Mouse (Mus musculus) cerebellum, adult 18-20 months (tissue): ENCODE data around the gene Sprtn.

ENCODE experiments used
- DNase-seq, 2 experiments: peaks; one replicate each; pipeline ENCODE4 v3.0.0; 2021

The Sprtn gene

GRCm38 (mm10) chr8:124897386-124898250 is at the start of gene Sprtn, which contains the start of gene Exoc8:
Gene Sprtn (plus strand): TSS chr8:124897886.
Gene Exoc8 (minus strand): TSS chr8:124897705.
- DNase-seq, result peak; percentile 96 to 99

DNA sequence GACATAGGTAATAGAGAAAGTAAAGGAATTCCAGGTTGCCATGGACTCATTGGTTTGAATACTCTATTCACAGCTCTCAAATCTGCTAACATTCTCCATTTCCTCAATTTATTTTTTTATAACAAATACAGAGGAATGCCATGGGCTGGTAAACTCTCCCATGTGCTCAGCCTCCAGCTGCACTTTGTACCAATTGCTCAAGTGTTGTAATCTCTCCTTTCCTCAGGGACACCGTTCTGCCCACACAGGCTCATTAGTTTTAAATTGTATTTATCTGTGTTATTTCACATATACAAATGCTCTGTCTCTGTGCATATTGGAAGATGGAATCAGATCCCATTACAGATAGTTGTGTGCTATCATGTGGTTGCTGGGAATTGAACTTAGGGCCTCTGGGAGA is 44.2 kb upstream of the Sprtn start:
- no peak for DNase-seq

DNA sequence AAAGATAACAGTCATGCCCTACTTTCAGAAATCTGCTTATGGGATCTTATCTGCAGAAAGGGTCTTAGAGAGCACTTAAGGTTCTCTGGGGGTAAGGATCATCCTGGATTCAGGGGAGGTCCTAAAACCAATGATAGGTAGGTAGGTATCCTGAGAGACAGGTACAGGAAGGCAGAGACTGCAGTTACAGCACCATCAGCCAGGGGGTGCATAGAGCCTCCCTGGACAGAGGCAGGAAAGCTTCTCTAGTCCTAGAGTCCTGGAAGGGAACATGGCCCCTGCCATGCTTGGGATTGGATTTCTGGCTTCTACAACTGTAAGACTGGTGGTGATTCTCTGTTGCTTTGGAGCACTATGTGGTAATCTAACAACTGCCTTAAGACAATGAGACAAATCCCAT is 38.2 kb upstream of the Sprtn start:
- DNase-seq, result peak; percentile 29 to 32

- DNase-seq, result peak; percentile 28 to 40
Observed at GRCm38 (mm10) chr8:124860188-124860587, 37.5 kb upstream of the Sprtn start.

DNA sequence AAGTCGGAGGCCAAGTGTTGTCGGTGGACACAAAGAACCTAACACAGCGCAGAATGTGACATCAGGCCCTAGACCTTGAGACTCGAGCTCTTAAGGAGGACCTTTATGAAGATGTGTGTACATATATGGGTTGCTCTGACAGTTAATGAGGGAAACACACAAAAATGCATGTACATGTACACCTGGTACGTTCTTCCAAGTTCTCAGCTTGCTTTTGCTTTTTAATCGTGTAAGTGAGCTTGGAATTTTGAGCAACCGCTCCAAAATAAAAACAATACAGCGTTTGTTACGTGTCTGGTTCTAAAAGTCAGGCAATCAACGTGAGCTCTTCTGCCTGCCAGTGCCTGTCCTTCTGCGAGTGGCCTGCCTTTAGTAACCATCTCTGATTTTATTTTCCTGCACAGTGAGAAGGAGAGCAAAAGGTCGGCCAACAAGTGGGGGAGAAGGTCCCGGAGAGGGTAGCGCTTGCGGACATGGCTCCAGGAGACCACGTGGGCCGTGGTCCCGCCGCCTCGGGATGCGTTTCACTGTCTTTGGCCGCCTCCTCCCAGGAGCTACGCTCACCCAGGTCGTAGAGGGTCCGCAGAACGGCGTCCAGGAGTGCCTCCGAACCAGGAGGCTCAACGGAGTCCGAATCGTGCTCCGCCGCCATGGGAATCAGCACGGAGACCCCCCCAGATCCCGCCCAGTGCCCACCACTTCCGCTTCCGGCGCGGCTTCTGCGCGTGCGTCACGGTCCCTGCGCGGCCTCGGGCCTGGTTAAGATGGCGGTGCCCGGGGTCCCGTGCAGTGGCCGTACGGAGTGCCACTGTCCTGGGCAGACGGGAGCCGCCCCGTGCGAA is 35.1 kb upstream of the Sprtn start, which contains the start of the genes Gnpat and 2810004N23Rik:
Gnpat (plus strand) TSS at position 713 of the 842 bp plus-strand sequence.
2810004N23Rik (minus strand) TSS at position 800 of the 842 bp plus-strand sequence.
- peak; percentile 87 to 95 for DNase-seq

- DNase-seq, result no peak
Observed at GRCm38 (mm10) chr8:124863163-124863677, 34.5 kb upstream of the Sprtn start.

DNA sequence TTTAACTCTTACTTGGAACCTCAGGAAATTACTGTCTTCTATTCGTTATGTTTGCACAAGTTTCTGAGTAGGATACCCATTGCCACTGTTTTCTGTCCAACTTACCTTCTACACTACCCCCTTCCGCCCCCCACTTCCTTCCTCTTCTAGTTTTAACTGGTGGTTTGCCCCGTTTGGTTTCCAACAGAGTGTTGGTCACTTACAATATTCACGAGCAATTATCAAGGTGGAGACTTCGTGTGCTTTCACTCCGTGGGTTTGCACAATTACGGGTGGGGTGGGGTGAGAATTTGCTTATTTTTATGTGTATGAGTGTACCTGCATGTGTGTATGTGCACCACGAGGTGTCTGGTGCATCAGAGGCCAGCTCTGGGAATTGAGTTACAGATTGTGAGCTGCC is 34.0 kb upstream of the Sprtn start:
- DNase-seq, result no peak

DNA sequence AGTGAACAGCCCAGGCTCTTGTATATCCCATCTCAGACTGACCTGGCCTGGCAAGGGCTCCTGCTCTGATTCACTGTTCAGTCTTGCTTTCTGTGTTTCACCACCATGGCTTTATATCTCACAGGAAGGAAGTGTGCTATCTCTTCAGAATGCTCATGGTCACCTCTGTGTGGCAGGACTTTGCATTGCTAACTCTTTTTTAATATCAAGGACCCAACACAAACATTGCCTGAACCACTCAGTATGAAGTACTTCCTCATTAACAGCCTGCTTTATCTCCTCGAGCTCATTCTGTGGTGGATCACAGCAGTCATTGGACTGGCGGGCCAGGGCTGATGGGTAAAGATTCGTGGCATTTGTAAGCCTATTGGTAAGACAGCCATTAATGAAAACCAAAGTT is 31.0 kb upstream of the Sprtn start:
- DNase-seq, result no peak

DNA sequence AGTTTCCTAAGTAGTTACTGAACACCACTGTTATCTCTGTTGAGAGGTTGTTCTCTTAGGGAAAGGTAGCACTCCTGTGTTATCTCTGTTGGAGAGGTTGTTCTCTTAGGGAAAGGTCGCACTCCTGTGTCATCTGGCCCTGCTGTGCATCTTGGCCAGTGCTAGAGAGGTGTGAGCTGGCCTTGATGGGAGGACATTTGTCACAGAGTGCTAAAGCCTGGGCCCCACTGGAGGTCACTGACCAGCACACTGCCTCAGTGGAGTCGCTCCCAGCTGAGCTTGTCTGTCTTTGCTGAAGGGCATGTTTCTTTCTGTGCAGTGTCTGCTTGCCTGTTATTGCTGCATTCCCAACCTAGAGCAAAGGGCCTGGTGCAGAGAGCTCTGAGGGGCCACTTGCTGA is 30.6 kb upstream of the Sprtn start:
- DNase-seq, result no peak

GRCm38 (mm10) chr8:124869708-124870107 is 28.0 kb upstream of the Sprtn start:
- no peak for DNase-seq

GRCm38 (mm10) chr8:124871474-124871873 is 26.2 kb upstream of the Sprtn start:
- DNase-seq, result no peak

DNA sequence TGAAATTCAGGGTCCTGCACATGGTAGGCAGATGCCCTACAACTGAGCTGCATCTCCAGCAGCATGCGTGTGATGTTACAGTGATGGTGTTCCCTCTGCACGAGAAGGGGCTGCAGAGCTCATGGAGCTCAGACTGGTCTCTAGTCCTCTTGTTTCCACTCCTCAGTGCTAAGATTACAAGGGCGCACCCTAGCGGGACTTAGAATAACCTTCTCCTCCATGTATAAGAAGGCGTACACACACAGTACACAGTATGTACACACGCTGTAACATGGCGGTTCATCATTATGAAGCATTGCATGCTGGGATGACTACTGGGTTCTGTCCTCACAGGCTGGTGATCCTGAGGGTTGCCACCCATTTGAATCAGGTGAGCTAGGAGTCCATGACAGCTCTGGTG is 25.6 kb upstream of the Sprtn start:
- DNase-seq, result no peak

GRCm38 (mm10) chr8:124872690-124873089 is 25.0 kb upstream of the Sprtn start:
- DNase-seq, result no peak

GRCm38 (mm10) chr8:124878141-124878540 is 19.5 kb upstream of the Sprtn start:
- DNase-seq, result no peak

- DNase-seq, result no peak
Observed at GRCm38 (mm10) chr8:124878946-124879526, 18.6 kb upstream of the Sprtn start.

GRCm38 (mm10) chr8:124888385-124888784 is 9.3 kb upstream of the Sprtn start:
- DNase-seq, result no peak

- no peak for DNase-seq
Observed at GRCm38 (mm10) chr8:124892596-124892995, 5.1 kb upstream of the Sprtn start.

DNA sequence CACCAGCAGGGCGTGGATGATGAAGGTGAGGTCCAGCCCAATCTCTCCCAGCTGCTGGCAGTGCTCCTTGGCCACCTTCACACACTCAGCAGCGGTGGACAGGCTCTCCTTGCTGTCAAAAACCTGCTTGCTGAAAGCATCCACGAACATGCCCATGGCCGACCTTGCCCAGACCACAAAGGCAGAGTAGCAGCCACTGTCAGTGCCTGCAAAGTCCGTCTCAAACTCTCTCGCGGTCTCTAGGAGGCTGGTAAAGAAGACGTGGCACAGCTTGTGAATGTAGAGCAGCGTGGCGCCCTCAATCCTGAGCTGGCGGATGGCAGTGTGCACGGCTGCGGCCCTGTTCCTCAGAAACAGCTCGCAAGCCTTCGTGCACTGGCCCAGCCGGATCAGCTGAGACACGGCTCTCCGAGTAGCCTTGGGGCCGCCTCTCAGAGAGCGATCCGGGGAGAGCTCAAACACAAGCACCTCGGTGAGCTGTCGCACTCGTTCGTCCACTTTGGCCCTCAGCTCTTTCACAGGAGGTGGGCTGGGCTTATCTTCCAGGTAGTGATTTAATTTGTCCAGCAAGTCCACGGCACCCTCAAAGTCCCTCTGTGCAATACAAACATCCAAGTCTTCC is 1.6 kb upstream of the Sprtn start:
- no peak for DNase-seq

DNA sequence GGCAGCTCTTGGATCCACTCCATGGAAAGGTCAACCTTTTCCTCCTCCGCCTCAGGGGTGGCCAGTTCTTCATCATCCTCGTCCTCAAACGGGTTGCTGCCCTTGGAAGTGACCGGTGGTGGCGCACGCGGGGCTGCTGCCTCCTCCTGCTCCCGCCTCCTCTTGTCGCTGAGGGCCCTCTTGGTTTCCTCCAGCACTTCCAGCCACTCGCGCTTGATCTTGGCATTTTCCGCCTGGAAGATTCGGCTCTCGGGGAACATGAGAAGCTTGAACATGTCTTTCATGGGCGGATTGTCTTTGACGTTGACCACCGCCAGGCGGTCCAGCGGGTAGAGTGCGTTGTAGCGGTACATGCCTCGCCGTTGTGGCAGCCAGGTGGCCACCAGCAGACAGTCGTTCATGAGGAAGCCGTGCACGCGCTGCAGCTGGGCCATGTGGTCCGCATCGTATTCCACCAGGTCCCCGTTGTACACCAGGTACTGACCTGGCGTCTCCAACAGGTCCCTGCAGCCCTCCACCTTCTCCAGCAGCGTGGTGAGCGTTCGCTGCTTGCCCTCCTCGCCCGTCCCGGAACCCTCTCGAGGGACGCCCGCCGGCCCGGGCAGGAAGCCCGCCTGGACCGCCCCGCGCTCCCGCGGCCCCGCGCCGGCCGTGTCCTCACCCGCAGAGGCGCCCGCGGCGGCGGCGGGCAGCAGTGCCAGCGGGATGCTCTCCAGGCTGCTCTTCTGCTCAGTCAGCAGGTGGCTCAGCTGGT is 877 bp upstream of the Sprtn start:
- peak; percentile 83 to 84 for DNase-seq

DNA sequence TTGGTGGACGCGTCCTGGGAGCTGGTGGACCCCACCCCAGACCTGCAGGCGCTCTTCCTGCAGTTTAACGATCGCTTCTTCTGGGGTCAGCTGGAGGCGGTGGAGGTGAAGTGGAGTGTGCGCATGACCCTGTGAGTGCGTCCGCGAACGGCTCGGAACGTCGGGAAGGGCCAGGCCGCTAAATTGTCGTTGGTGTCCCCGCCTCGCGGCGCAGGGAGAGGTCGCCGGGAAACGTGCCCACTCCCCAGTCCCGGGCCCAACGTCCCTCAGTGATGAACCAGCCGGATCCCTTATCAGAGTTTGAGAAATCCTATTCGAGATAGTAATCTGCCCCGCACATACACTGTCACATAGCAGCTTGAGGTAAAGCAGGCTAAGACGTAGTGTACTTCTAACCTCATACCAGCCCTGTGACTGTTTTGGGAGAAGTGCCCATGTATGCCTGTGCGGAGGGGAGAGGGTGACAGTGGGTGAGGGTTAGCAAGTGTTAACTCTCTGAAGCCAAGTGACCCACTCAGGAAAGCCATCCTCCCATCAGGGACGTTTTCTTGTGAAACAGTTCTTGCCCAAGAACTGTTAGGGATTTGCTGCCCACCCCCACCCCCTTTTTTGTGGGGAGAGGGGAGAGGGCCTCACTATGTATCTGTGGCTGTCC is 692 bp downstream of the Sprtn start:
- peak in 1 of 2 experiments; percentile 29 for DNase-seq

DNA sequence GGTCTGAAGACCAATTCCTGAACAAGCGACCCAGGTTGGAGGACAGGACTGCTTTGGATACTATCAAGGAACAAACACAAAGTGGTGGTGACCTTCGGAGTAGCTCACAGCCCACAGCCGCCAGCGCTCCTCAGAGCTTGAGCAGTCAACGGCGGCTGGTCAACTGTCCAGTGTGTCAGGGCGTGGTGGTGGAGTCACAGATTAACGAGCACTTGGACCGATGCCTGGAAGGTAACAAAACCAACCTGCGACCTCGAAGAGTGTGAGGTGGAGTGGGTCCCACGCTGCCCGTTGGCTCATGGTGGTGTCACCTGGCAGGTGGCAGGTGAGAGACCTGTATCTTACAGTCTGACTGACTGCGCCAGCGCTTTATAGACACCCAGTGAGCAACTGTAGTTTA is 5.5 kb downstream of the Sprtn start:
- DNase-seq, result no peak
